Mouse (Mus musculus) spleen, adult 2 months (tissue): Measurements from ENCODE around the gene Trim61.

Experiments used
- CTCF ChIP-seq: fragments of 200-500 bp; IDR thresholded peaks from 2 replicates; pipeline ENCODE4 v1.5.1; 2011; ENCODE audit warnings: mild to moderate bottlenecking, inconsistent platforms; ENCODE audit not compliant: insufficient read depth, insufficient read length, insufficient replicate concordance; ENCODE audit errors: extremely low read depth
- POLR2A ChIP-seq: fragments of 200-500 bp; IDR thresholded peaks from 2 replicates; pipeline ENCODE4 v1.6.1; 2011; ENCODE audit warnings: low read depth, low read length, inconsistent platforms

DNA sequence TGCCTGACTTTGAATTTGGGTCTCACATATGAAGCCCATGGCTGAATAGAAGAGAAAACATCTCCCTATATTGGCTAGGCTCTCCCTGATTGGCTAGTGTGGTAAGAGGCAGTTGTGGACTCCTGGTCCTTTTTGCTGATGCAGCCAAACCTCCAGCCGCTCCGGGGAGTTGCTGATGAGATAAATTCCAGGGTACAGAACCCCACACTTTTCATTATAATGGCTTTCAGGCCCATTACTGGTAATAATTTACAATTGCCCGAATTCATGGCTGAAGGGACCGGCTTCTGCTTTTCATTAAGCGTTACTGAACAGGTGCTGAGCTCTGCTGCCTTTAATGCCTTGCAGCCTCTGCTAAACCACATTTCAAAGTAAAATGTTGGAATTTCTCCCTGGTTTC is 35.6 kb upstream of the Trim61 start:
- TF ChIP-seq POLR2A (no peak), CTCF (no peak)
